Comparison of ENCODE assay signal across 23 mouse cellular contexts in the genomic region with DNA sequence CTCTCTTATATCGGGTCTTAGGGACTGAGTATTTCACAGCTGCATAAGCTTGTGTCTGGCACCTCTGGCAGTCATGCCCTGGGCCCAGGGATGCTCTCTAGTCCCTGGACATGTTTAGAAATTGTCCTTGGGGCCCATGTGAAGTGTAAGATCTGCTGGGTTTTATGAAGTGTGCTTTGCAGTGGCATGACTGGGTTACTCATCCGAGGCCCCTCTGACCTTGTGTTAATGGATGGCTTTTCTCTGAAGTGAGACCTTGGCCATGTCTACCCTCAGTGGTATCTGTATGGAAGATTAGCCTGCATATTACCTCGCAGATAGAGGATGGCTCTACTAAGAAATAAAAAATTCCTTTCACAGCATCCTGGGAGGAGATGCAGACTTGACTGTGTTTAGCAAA.
"Had no signal": no experiment of that assay in that cellular context is flagged by ENCODE, and none has a peak within 500 bp of the region (broad histone marks: within the 10 kb centered on the region; RNA-seq: fewer than 3 reads in every experiment).

No protein-coding gene starts in this region.

- H3K27me3 ChIP-seq: heart, embryonic 13.5 days; heart, embryonic 15.5 days; hindbrain, embryonic 13.5 days; hindbrain, embryonic 15.5 days; limb, embryonic 13.5 days; limb, embryonic 15.5 days; liver, embryonic 12.5 days had no signal

- H3K4me2 ChIP-seq: heart, embryonic 11.5 days; heart, embryonic 13.5 days; heart, embryonic 15.5 days; hindbrain, embryonic 13.5 days; hindbrain, embryonic 15.5 days; limb, embryonic 13.5 days; limb, embryonic 15.5 days; liver, embryonic 12.5 days had no signal

- H3K4me1 ChIP-seq: heart, embryonic 15.5 days; hindbrain, embryonic 15.5 days; limb, embryonic 13.5 days; limb, embryonic 15.5 days; liver, embryonic 12.5 days had no signal

- H3K9me3 ChIP-seq: heart, embryonic 13.5 days; heart, embryonic 15.5 days; hindbrain, embryonic 13.5 days; hindbrain, embryonic 15.5 days; limb, embryonic 13.5 days; limb, embryonic 15.5 days; liver, embryonic 12.5 days had no signal

- H3K4me3 ChIP-seq: heart, adult 2 months; heart, embryonic 13.5 days; heart, embryonic 15.5 days; hindbrain, embryonic 13.5 days; hindbrain, embryonic 15.5 days; layer of hippocampus, adult 2 months; limb, embryonic 13.5 days; limb, embryonic 15.5 days; liver, embryonic 12.5 days had no signal

- ATAC-seq: hindbrain, postnatal 0 days; intestine, embryonic 16.5 days; liver, embryonic 12.5 days had no signal

- H3K9ac ChIP-seq: heart, embryonic 13.5 days; heart, embryonic 15.5 days; hindbrain, embryonic 13.5 days; hindbrain, embryonic 15.5 days; limb, embryonic 13.5 days; limb, embryonic 15.5 days; liver, embryonic 12.5 days; liver, embryonic 14.5 days had no signal

- H3K27ac ChIP-seq: heart, adult 2 months; heart, embryonic 13.5 days; heart, embryonic 15.5 days; hindbrain, embryonic 13.5 days; hindbrain, embryonic 15.5 days; hindbrain, postnatal 0 days; layer of hippocampus, adult 2 months; limb, embryonic 13.5 days; limb, embryonic 15.5 days; liver, embryonic 12.5 days; liver, embryonic 14.5 days had no signal

- DNase-seq: gastrocnemius, postnatal 10 days; gastrocnemius, postnatal 25 days; heart, adult 2 months; heart, postnatal 14 days; heart, postnatal 36 days; kidney, adult 11 months; kidney, adult 8-10 months; kidney, postnatal 10 days; kidney, postnatal 25 days; kidney, postnatal 4 days; left cerebral cortex, postnatal 4 days had no signal

- H3K36me3 ChIP-seq: heart, embryonic 13.5 days; heart, embryonic 15.5 days; hindbrain, embryonic 13.5 days; hindbrain, embryonic 15.5 days; limb, embryonic 13.5 days; limb, embryonic 15.5 days; liver, embryonic 12.5 days had no signal
